Mouse (Mus musculus) embryo, embryonic 9.5 days (tissue): ENCODE results near the gene Mrpl51.

Experiments used
- DNase-seq: peaks from one replicate; pipeline ENCODE4 v3.0.0-alpha.2; 2017; ENCODE audit errors: extremely low spot score

The Mrpl51 gene

DNA sequence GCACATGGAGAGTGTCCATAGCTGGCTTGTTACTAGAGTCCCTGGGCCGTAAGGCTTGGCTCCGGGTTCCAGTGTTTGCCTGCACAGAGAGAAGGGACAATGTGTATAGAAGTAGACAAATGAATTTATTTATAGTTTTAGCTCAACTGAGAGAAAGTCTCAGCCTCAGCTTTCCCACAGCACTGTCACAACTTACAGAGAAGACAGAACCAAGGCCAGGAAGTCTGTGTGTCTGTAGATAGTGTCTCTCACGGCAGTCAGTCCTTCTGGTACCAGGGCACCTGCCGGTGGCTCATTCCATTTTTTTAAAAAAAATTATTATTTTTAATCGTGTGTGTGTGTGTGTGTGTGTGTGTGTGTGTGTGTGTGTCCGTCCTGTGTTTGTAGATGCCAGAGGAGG lies 40.9 kb downstream of the Mrpl51 start:
- DNase-seq, result no peak

- no peak for DNase-seq
Observed at GRCm38 (mm10) chr6:125233816-125234519, 42.4 kb downstream of the Mrpl51 start.

DNA sequence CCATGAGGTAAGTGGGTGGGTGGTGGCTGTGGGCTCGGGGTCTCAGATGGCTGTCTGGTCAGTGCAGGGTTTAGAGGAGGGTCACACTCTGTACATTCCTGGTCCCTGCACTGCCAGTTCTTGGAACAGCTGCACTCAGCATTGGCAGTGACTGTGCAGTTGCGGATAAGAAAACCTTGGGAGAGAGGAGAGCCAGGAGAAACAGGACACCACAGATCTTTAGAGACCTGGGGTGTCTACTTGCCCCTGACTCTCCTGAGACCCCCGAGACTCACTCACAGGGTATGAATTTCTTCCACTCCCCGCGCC lies 42.9 kb downstream of the Mrpl51 start:
- no peak for DNase-seq

GRCm38 (mm10) chr6:125236341-125236740 lies 44.7 kb downstream of the Mrpl51 start:
- no peak for DNase-seq

GRCm38 (mm10) chr6:125236782-125237181 lies 45.2 kb downstream of the Mrpl51 start, which contains the start of gene Cd27:
Gene Cd27, minus strand, starts transcription at chr6:125237010.
- DNase-seq, result no peak

GRCm38 (mm10) chr6:125237421-125237820 lies 45.8 kb downstream of the Mrpl51 start:
- no peak for DNase-seq

- no peak for DNase-seq
Observed at GRCm38 (mm10) chr6:125238396-125238795, 46.8 kb downstream of the Mrpl51 start.

DNA sequence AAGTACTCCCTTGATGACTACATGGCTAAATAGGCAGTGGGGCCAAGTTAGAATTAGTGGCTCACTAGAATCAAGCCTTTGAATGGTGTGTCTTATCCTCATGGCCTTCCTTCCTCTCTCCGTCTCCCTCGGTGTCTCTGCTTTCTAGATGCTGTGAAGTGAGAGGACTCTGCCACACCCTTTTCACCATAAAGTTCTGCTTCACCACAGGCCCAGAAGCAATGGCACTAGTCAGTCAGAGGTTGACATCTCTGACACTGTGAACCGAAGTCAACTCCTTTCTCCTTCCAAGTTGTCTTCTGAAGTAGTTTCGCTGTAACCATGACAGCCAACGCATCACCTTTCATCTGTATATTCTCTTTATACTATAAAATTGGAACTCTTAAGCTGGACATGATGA lies 47.9 kb downstream of the Mrpl51 start:
- no peak for DNase-seq

- no peak for DNase-seq
Observed at GRCm38 (mm10) chr6:125240617-125241016, 49.0 kb downstream of the Mrpl51 start.

- DNase-seq, result no peak
Observed at GRCm38 (mm10) chr6:125241566-125241965, 50.0 kb downstream of the Mrpl51 start.

DNA sequence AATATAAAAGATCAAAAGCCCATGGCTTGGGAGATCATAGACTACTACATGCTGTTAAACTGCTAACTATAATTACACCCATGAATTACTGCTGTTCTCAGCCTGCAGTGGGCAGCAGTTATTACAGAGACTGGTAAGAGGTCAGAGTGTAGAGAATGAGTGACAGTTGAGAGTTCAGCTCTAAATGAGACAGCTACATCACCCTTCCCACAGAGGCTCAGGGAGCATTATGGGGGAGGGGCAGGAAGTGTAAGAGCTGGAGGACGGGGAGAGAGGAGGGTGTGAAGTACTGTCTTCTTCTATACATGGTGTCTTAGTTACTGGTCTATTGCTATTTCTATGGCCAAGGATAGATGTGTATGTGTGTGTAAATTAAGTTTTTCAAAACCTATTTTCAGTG lies 53.0 kb downstream of the Mrpl51 start:
- DNase-seq, result no peak
